Mouse (Mus musculus): ENCODE data around the gene Gm15080. TPM values are rescaled to one million over a fixed set of nuclear protein-coding genes. Genes with fewer than 3 reads are reported as not detected.
"Not testable (repeated sequence)": the region's sequence is repeated elsewhere in the genome, so short reads cannot be mapped to it uniquely, and the experiment has no call there.

Gm15080 gene
- not detected in 2 replicates for polyA plus RNA-seq (2012; rRNA removed)

- WGBS, result 69% methylated on average over 2 of the region's 5 CpGs
- H3K27me3 ChIP-seq (ENCODE audit: control insufficient read depth, insufficient read depth, low read length); H3K4me1 ChIP-seq (ENCODE audit: control insufficient read depth, insufficient read depth, low read length); H3K4me3 ChIP-seq (replicated peaks; ENCODE audit: insufficient read depth, low read depth, low read length); DNase-seq; H3K27ac ChIP-seq (ENCODE audit: insufficient read depth, low read length): not testable (repeated sequence)
Observed at GRCm38 (mm10) chrX:147992693-147993092, at the start of gene Gm15080. Gene Gm15080, plus strand, starts transcription at chrX:147992993.

Other genes with a start within 250 kb of the Gm15080 start
- not detected in 2 replicates for gene Gm15128, start 227.0 kb upstream of the Gm15080 start, polyA plus RNA-seq (2012; rRNA removed)
- gene Gm15107, start 187.7 kb downstream of the Gm15080 start, polyA plus RNA-seq (2012; rRNA removed), result not detected in 2 replicates